Mouse (Mus musculus): ENCODE results near the gene Gm10337. TPM values are rescaled to one million over a fixed set of nuclear protein-coding genes. Genes with fewer than 3 reads are reported as not detected.
A peak's percentile ranks its signal among the peaks of the same experiment; 100 is the strongest.

The Gm10337 gene
- polyA plus RNA-seq, 1 experiment from 2014 or later, result not detected

DNA sequence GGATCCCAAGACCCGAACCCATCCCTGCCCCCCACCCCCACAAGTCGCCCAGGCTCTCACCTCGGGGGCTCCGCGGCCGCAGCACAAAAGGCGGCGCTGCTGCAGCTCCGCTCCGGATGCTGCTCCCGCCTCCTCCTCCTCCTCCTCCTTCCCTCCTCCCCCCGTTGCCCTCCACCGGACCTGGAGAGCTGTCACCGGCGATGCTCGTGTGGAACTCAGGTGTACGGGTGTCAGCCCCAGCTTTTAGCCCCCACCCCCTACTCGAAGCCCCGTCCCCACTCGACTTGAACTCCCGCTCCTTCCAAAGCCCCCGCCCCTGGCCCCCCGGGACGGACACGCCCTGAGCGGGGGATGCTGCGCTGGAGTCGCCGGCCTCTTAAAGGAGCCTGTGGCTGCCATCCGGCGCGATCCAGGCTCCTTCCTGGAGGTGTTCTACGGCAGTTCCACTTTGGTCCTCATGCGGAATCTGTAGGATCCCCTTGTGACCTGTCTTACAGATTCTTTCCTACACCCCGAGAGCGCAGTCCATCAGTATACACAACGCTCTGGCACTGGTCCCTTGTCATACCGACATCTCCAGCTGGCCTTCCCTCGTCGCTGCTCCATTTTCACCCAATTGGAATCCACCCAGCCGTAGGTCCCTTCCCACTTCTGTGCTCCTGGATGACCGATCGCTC lies 13.3 kb downstream of the Gm10337 start, which contains the start of gene Map3k12:
TSS of gene Map3k12 (minus strand) at position 337 of the 677 bp plus-strand sequence.
- under 1% methylated on average over 38 of the region's 43 CpGs for WGBS (ENCODE audit: insufficient replicate concordance)

DNA sequence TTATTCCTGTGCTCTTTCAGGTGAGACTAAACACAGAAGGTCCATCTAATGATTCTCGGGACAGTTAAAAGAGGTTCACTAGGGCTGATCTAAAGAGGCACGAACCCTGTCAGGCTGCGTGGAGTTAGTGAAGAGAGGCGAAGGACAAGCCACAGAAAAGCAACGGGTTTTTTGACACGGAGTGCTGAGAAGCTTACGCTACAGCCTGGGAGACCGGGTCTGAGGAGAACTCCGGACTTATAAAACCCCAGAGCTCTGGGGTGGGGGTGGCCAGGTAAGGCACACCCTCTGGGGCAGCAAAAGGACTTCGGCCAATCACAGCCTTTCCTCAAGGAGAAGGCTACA lies 14.1 kb downstream of the Gm10337 start:
- H3K36me3 ChIP-seq (ENCODE audit: control insufficient read depth, insufficient read depth), result peaks cover 6% of the 10 kb centered on the region; the same call in 1 of the 2 replicates
- H3K27me3 ChIP-seq (ENCODE audit: control insufficient read depth, insufficient read depth, low read depth, low read length), result peaks cover 3% of the 10 kb centered on the region; the same call in 1 of the 2 replicates
- ATAC-seq (ENCODE audit: low read depth), result no peak
- WGBS (ENCODE audit: insufficient replicate concordance), result 0% methylated on average over 10 of the region's 10 CpGs
- no peaks in the 10 kb centered on the region for H3K9me3 ChIP-seq (replicated peaks; ENCODE audit: control insufficient read depth, low read length)
- H3K4me2 ChIP-seq (ENCODE audit: low read depth, low read length), result peak overlapping the region; percentile 98
- H3K4me3 ChIP-seq (ENCODE audit: low read depth, low read length), result peak overlapping the region; percentile 78
- H3K9ac ChIP-seq (ENCODE audit: low read depth, low read length), result peak overlapping the region; percentile 69
- peaks cover 29% of the 10 kb centered on the region for H3K4me1 ChIP-seq (ENCODE audit: control insufficient read depth, low read depth, low read length)
- H3K27ac ChIP-seq (ENCODE audit: low read length), result peak overlapping the region; percentile 76

More for the DNA sequence above, 13.3 kb downstream of the Gm10337 start, which contains the start of gene Map3k12:
- H3K36me3 ChIP-seq (ENCODE audit: control insufficient read depth, insufficient read depth), result no peaks in the 10 kb centered on the region
- peak within 1 kb of the TSS; percentile 78 for H3K4me3 ChIP-seq (ENCODE audit: low read depth, low read length)
- no peak for ATAC-seq (ENCODE audit: low read depth)
- H3K9me3 ChIP-seq (replicated peaks; ENCODE audit: control insufficient read depth, low read length), result no peaks in the 10 kb centered on the region
- peak within 1 kb of the TSS; percentile 69 for H3K9ac ChIP-seq (ENCODE audit: low read depth, low read length)
- H3K4me1 ChIP-seq (ENCODE audit: control insufficient read depth, low read depth, low read length), result peaks cover 29% of the 10 kb centered on the region
- H3K27ac ChIP-seq (ENCODE audit: low read length), result peak within 1 kb of the TSS; percentile 76
- H3K27me3 ChIP-seq (ENCODE audit: control insufficient read depth, insufficient read depth, low read depth, low read length), result peaks cover 3% of the 10 kb centered on the region; the same call in 1 of the 2 replicates
- H3K4me2 ChIP-seq (ENCODE audit: low read depth, low read length), result peak within 1 kb of the TSS; percentile 98

DNA sequence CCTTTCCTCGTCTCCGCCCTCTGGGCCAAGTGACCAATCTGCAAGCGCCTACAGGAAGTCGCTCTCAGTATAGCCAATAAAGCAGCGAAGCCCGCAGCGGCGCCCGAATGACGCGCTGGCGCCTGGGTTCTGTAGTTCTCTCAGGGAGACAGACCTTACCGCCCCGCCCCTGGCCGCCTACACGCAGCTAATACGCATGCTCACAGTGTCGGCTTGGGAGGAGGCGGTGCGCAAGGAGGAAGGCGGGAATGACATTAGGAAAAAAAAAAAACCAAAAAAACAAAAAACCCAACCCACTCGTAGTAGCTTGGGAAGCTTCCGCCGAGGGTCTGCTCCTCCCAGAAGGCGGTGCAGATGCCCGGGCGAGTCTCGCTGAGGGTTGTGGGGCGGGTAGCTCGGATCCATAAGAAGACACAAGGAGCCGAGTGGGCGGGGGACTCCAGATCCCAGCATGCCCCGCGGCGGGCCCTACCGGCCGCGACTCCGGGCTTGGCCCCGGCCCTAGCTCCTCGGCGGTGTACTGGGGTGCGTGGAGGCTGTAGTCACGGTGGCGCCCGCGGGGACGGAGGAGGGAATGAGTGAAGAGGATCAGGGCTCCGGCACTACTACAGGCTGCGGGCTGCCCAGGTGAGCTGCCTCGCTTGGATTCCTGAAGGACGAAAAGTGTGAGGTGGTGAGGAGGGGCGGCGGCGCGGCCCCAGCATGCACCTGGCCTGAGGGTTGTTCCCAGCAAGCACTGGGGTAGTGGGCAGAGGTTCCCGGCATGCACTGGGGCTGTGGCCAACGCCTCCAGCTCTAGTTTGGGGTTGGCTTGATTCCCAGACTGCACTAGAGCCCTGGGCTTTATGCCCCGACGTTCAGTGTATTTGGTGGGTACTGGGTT lies 14.7 kb downstream of the Gm10337 start, which contains the start of gene Tarbp2:
TSS of gene Tarbp2 (plus strand) at position 217 of the 883 bp plus-strand sequence.
- Histone ChIP-seq H3K4me1 (ENCODE audit: control insufficient read depth, low read depth, low read length) (peaks cover 29% of the 10 kb centered on the region), H3K9me3 (replicated peaks; ENCODE audit: control insufficient read depth, low read length) (no peaks in the 10 kb centered on the region), H3K4me3 (ENCODE audit: low read depth, low read length) (peak within 1 kb of the TSS; percentile 78), H3K4me2 (ENCODE audit: low read depth, low read length) (peak within 1 kb of the TSS; percentile 98), H3K27me3 (ENCODE audit: control insufficient read depth, insufficient read depth, low read depth, low read length) (peaks cover 3% of the 10 kb centered on the region; the same call in 1 of the 2 replicates), H3K9ac (ENCODE audit: low read depth, low read length) (peak within 1 kb of the TSS; percentile 89), H3K36me3 (ENCODE audit: control insufficient read depth, insufficient read depth) (peaks cover 6% of the 10 kb centered on the region; the same call in 1 of the 2 replicates), H3K27ac (ENCODE audit: low read length) (peak within 1 kb of the TSS; percentile 97)
- peak; percentile 91 for ATAC-seq (ENCODE audit: low read depth)
- WGBS (ENCODE audit: insufficient replicate concordance), result under 1% methylated on average over 60 of the region's 60 CpGs

DNA sequence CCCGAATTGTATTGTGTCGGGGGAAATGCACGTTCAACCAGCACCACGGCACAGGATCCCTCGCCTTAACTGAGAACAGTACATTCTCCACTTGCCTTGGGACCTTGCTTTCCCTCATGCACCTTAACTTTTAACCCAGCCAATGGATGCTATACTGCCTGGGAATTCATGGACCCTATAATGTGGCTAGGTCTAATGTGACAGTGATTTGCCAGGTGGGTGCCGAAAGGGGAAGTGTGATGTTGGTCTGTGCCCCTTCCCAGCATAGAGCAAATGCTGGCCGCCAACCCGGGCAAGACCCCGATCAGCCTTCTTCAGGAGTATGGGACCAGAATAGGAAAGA lies 15.3 kb downstream of the Gm10337 start:
- peak overlapping the region; percentile 97 for H3K27ac ChIP-seq (ENCODE audit: low read length)
- H3K9me3 ChIP-seq (replicated peaks; ENCODE audit: control insufficient read depth, low read length), result no peaks in the 10 kb centered on the region
- H3K36me3 ChIP-seq (ENCODE audit: control insufficient read depth, insufficient read depth), result peaks cover 8% of the 10 kb centered on the region
- peaks cover 29% of the 10 kb centered on the region for H3K4me1 ChIP-seq (ENCODE audit: control insufficient read depth, low read depth, low read length)
- 2% methylated on average over 9 of the region's 9 CpGs for WGBS (ENCODE audit: insufficient replicate concordance)
- H3K27me3 ChIP-seq (ENCODE audit: control insufficient read depth, insufficient read depth, low read depth, low read length), result peaks cover 3% of the 10 kb centered on the region; the same call in 1 of the 2 replicates
- ATAC-seq (ENCODE audit: low read depth), result no peak
- H3K4me2 ChIP-seq (ENCODE audit: low read depth, low read length), result peak overlapping the region; percentile 97
- H3K9ac ChIP-seq (ENCODE audit: low read depth, low read length), result peak overlapping the region; percentile 89
- peak overlapping the region; percentile 78 for H3K4me3 ChIP-seq (ENCODE audit: low read depth, low read length)

DNA sequence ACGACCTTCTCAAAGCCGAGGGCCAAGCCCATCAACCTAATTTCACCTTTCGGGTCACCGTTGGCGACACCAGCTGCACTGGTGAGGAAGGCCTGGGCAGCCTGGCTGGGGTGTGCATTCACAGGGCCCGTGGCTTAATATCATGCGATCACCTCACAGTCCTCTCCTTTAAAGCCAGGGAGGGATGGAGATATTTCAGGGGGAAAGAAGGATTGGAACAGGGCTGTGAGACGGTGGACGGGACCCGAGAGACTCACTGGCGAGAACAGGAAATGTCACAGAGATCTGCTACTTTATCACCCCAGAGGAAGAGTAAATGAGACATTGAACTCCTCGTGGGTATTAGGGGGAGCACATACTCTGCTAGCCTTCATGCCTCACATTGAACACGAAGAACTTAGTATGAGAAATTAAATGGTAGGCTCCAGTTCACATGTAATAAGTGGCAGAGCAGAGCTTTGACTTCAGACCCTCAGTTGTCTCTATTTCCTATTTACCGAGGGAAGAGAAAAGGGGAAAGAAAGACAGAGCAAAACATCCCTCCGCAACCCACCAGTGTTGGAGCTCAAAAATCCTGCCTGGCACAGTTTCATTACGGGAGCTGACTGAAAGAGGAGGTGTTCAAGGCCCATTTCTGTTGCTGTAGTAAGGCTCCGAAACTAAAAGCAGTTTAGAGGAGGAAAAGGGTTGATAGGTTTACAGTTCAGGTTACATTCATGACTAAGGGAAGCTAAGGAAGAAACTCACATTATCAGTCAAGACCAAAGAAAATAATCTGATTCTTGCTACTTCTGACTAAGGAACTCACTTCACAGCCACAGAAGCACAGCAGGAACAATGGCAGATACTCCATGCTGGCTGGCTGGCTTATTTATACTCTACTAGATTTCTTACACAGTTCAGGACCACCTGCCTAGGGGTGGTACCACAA lies 16.0 kb downstream of the Gm10337 start:
- ATAC-seq (ENCODE audit: low read depth), result no peak
- Histone ChIP-seq H3K4me1 (ENCODE audit: control insufficient read depth, low read depth, low read length) (peaks cover 29% of the 10 kb centered on the region), H3K36me3 (ENCODE audit: control insufficient read depth, insufficient read depth) (peaks cover 11% of the 10 kb centered on the region), H3K27me3 (ENCODE audit: control insufficient read depth, insufficient read depth, low read depth, low read length) (peaks cover 3% of the 10 kb centered on the region; the same call in 1 of the 2 replicates), H3K4me3 (ENCODE audit: low read depth, low read length) (peak overlapping the region; percentile 78), H3K27ac (ENCODE audit: low read length) (peak overlapping the region; percentile 97), H3K4me2 (ENCODE audit: low read depth, low read length) (peak overlapping the region; percentile 97), H3K9me3 (replicated peaks; ENCODE audit: control insufficient read depth, low read length) (no peaks in the 10 kb centered on the region), H3K9ac (ENCODE audit: low read depth, low read length) (peak overlapping the region; percentile 89)
- WGBS (ENCODE audit: insufficient replicate concordance), result 31% methylated on average over 15 of the region's 17 CpGs

DNA sequence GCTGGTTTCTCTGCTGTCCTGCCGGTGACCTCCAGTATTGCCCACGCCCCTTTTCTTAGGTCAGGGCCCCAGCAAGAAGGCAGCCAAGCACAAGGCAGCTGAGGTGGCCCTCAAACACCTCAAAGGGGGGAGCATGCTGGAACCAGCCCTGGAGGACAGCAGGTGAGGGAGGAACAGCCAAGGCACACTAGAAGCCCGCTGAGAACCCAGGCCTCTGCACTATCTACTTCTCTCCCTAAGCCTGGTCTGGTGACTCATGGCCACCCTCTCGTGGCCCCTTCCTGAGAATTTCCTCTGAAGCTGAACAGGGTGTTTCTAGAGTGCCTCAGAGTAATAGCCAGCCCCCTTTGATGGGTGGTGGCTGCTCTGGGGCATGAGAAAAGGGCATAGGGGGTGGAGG lies 16.9 kb downstream of the Gm10337 start:
- no peak overlapping the region for H3K4me3 ChIP-seq (ENCODE audit: low read depth, low read length)
- no peak for ATAC-seq (ENCODE audit: low read depth)
- no peaks in the 10 kb centered on the region for H3K9me3 ChIP-seq (replicated peaks; ENCODE audit: control insufficient read depth, low read length)
- H3K27me3 ChIP-seq (ENCODE audit: control insufficient read depth, insufficient read depth, low read depth, low read length), result peaks cover 3% of the 10 kb centered on the region; the same call in 1 of the 2 replicates
- H3K4me1 ChIP-seq (ENCODE audit: control insufficient read depth, low read depth, low read length), result peaks cover 29% of the 10 kb centered on the region
- H3K4me2 ChIP-seq (ENCODE audit: low read depth, low read length), result no peak overlapping the region
- peaks cover 11% of the 10 kb centered on the region for H3K36me3 ChIP-seq (ENCODE audit: control insufficient read depth, insufficient read depth)
- H3K27ac ChIP-seq (ENCODE audit: low read length), result no peak overlapping the region
- H3K9ac ChIP-seq (ENCODE audit: low read depth, low read length), result no peak overlapping the region
- WGBS (ENCODE audit: insufficient replicate concordance), result 35% methylated on average over 4 of the region's 4 CpGs

DNA sequence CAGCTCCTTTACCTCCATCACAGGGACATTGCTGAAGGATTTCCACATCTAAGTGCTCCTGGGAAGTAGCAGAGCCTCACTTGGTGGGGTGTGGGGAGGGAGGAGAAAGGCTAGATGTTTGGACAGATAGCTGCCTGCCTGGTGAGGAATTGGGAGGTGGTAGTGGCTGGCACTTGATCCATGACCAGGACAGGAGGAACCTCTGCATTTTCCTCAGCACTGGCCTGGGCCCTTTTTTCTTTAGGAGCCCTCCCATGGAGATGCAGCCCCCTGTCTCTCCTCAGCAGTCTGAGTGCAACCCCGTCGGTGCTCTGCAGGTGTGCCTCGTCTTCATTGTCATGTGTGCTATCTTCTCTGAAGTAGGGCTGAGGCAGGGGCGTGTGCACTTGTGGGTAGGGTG lies 18.0 kb downstream of the Gm10337 start:
- Histone ChIP-seq H3K27ac (ENCODE audit: low read length) (no peak overlapping the region), H3K9ac (ENCODE audit: low read depth, low read length) (no peak overlapping the region), H3K9me3 (replicated peaks; ENCODE audit: control insufficient read depth, low read length) (no peaks in the 10 kb centered on the region), H3K4me2 (ENCODE audit: low read depth, low read length) (no peak overlapping the region), H3K36me3 (ENCODE audit: control insufficient read depth, insufficient read depth) (peaks cover 11% of the 10 kb centered on the region), H3K4me3 (ENCODE audit: low read depth, low read length) (no peak overlapping the region), H3K27me3 (ENCODE audit: control insufficient read depth, insufficient read depth, low read depth, low read length) (no peaks in the 10 kb centered on the region), H3K4me1 (ENCODE audit: control insufficient read depth, low read depth, low read length) (peaks cover 25% of the 10 kb centered on the region)
- ATAC-seq (ENCODE audit: low read depth), result no peak
- 57% methylated on average over 4 of the region's 4 CpGs for WGBS (ENCODE audit: insufficient replicate concordance)

DNA sequence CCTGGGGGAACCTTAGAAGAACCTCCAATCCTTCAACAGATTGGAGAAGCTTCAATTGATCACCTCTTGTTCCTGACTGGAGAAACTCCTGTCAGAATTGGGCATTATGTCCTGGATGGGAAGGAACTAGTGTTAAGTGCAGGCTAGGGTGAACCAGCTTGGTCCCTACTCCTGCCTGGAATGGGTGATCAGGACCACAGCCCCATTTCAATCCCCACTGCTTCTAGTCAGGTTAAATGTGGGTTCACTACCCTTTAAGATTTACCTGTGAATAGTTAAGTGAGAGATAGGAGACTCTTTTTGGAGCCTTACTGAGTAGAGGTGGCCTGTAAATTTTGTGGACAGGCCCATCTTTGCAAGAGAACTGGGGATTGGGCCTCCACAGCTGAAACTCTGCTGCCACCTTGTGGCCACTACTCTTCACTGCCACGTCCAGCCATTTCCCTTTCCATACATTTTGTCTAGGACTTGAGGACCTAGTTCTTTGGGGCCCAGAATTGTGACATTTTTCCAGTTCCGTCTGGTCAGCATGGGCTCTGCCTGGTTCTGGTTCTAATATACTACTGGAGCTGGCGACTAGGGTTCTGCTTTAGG lies 21.5 kb downstream of the Gm10337 start, which contains the start of gene Npff:
TSS of gene Npff (minus strand) at position 51 of the 594 bp plus-strand sequence.
- 9% methylated on average over 3 of the region's 3 CpGs for WGBS (ENCODE audit: insufficient replicate concordance)
- H3K9me3 ChIP-seq (replicated peaks; ENCODE audit: control insufficient read depth, low read length), result no peaks in the 10 kb centered on the region
- no peak within 1 kb of the TSS for H3K9ac ChIP-seq (ENCODE audit: low read depth, low read length)
- no peak within 1 kb of the TSS for H3K27ac ChIP-seq (ENCODE audit: low read length)
- no peak within 1 kb of the TSS for H3K4me3 ChIP-seq (ENCODE audit: low read depth, low read length)
- no peak within 1 kb of the TSS for H3K4me2 ChIP-seq (ENCODE audit: low read depth, low read length)
- peaks cover 22% of the 10 kb centered on the region for H3K36me3 ChIP-seq (ENCODE audit: control insufficient read depth, insufficient read depth)
- no peaks in the 10 kb centered on the region for H3K27me3 ChIP-seq (ENCODE audit: control insufficient read depth, insufficient read depth, low read depth, low read length)
- peaks cover 9% of the 10 kb centered on the region for H3K4me1 ChIP-seq (ENCODE audit: control insufficient read depth, low read depth, low read length)
- no peak for ATAC-seq (ENCODE audit: low read depth)
